Mouse (Mus musculus) kidney, postnatal 4 days (tissue): ENCODE measurements around the gene Sgip1.

Experiments used
- DNase-seq, 2 experiments: peaks; one replicate each; pipeline ENCODE4 v3.0.0; 2021; ENCODE audit warnings: mixed read lengths in 2 of 2

The Sgip1 gene

GRCm38 (mm10) chr4:102775596-102776270, 34.6 kb downstream of the Sgip1 start:
- DNase-seq, result no peak

- DNase-seq, result no peak
Measured at GRCm38 (mm10) chr4:102779902-102780301, 38.8 kb downstream of the Sgip1 start.

GRCm38 (mm10) chr4:102783063-102783748, 42.1 kb downstream of the Sgip1 start:
- DNase-seq, result no peak

GRCm38 (mm10) chr4:102785158-102785557, 44.1 kb downstream of the Sgip1 start:
- DNase-seq, result no peak

GRCm38 (mm10) chr4:102792100-102792790, 51.1 kb downstream of the Sgip1 start:
- no peak for DNase-seq

- DNase-seq, result no peak
Measured at GRCm38 (mm10) chr4:102801471-102801870, 60.4 kb downstream of the Sgip1 start.

GRCm38 (mm10) chr4:102801936-102802335, 60.8 kb downstream of the Sgip1 start:
- DNase-seq, result no peak

GRCm38 (mm10) chr4:102804611-102805010, 63.5 kb downstream of the Sgip1 start:
- DNase-seq, result no peak

GRCm38 (mm10) chr4:102806987-102807386, 65.9 kb downstream of the Sgip1 start:
- DNase-seq, result no peak

- DNase-seq, result no peak
Measured at GRCm38 (mm10) chr4:102808258-102808657, 67.2 kb downstream of the Sgip1 start.

- DNase-seq, result no peak
Measured at GRCm38 (mm10) chr4:102809296-102809695, 68.2 kb downstream of the Sgip1 start.

- no peak for DNase-seq
Measured at GRCm38 (mm10) chr4:102810277-102810676, 69.2 kb downstream of the Sgip1 start.

GRCm38 (mm10) chr4:102811007-102811805, 70.1 kb downstream of the Sgip1 start:
- DNase-seq, result no peak

- no peak for DNase-seq
Measured at GRCm38 (mm10) chr4:102813346-102813745, 72.2 kb downstream of the Sgip1 start.

GRCm38 (mm10) chr4:102821786-102822185, 80.7 kb downstream of the Sgip1 start:
- no peak for DNase-seq

- no peak for DNase-seq
Measured at GRCm38 (mm10) chr4:102824494-102824893, 83.4 kb downstream of the Sgip1 start.

- no peak for DNase-seq
Measured at GRCm38 (mm10) chr4:102826159-102826558, 85.1 kb downstream of the Sgip1 start.

- no peak for DNase-seq
Measured at GRCm38 (mm10) chr4:102828518-102828917, 87.4 kb downstream of the Sgip1 start.

- no peak for DNase-seq
Measured at GRCm38 (mm10) chr4:102833191-102833590, 92.1 kb downstream of the Sgip1 start.

GRCm38 (mm10) chr4:102833726-102834125, 92.6 kb downstream of the Sgip1 start:
- DNase-seq, result no peak

GRCm38 (mm10) chr4:102834710-102835109, 93.6 kb downstream of the Sgip1 start:
- DNase-seq, result no peak

- peak; percentile 7 to 13 for DNase-seq
Measured at GRCm38 (mm10) chr4:102840062-102840798, 99.1 kb downstream of the Sgip1 start.
